32 mouse cellular contexts compared by ENCODE assay signal in the genomic region with DNA sequence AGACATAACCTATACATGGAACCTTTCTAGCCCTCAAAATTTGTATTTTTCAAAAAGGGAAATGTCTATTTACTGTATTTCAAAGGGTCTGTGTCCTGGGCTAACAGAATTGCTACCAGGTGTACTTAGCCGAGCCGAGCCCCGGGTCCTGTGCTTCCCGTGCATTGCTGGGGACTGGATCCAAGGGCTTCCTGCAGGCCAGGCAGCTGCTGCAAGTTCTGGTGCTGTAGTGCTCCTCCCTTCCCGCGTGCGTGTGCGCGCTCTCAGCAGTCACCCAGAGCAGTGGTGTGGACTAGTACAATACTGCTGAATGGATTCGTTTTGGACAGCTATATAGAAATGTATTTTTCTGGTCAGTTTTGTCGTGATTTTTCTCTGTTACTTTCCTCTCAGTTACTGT. TPM values are rescaled to one million over a fixed set of nuclear protein-coding genes. Genes with fewer than 3 reads are reported as not detected.
DNase-seq lines count a peak whose midpoint lies in the region; ATAC-seq and TF ChIP-seq lines count a peak whose summit lies in the region.
"Had no signal": no experiment of that assay in that cellular context is flagged by ENCODE, and none has a peak within 500 bp of the region (broad histone marks: within the 10 kb centered on the region; RNA-seq: fewer than 3 reads in every experiment).

No protein-coding gene starts in this region.

- no peak for TF ChIP-seq CTCF in intestine, postnatal 0 days (IDR thresholded peaks at IDR 0.05; ENCODE audit: low read depth)

- peak; percentile 1 for DNase-seq in left cerebral cortex, postnatal 4 days
- no peak for DNase-seq in left cerebral cortex, postnatal 25 days (ENCODE audit: low spot score in 2 of 2)
- peak; percentile 28 for DNase-seq in cerebellum, adult 11-12 months
- peak; percentile 38 for DNase-seq in cerebellum, adult 9-11 months
- no peak for DNase-seq in MN1 (ENCODE audit: low spot score)
- DNase-seq in thymus, postnatal 36 days = no peak
- DNase-seq: adrenal gland, postnatal 36 days; embryo, embryonic 11 days; gastrocnemius, postnatal 36 days; heart, adult 18-20 months; heart, postnatal 4 days; kidney, adult 8-10 months; kidney, postnatal 10 days; layer of hippocampus, adult 9-11 months; liver, postnatal 0 days; lung, postnatal 36 days; right cerebral cortex, postnatal 4 days; thymus, adult 2 months; thymus, postnatal 4 days had no signal

- H3K4me1 ChIP-seq in intestine, postnatal 0 days (replicated peaks; ENCODE audit: control insufficient read depth, insufficient read depth, low read length) = no peaks in the 10 kb centered on the region
- no peaks in the 10 kb centered on the region for H3K4me1 ChIP-seq in kidney, embryonic 15.5 days
- H3K4me1 ChIP-seq: embryonic facial prominence, embryonic 12.5 days; heart, embryonic 12.5 days; hindbrain, embryonic 13.5 days; limb, embryonic 13.5 days; liver, embryonic 12.5 days; neural tube, embryonic 12.5 days had no signal

- no peaks in the 10 kb centered on the region for H3K27me3 ChIP-seq in intestine, postnatal 0 days (replicated peaks; ENCODE audit: control insufficient read depth, insufficient read depth, low read length)
- H3K27me3 ChIP-seq in kidney, embryonic 15.5 days = no peaks in the 10 kb centered on the region
- H3K27me3 ChIP-seq: embryonic facial prominence, embryonic 12.5 days; heart, embryonic 12.5 days; hindbrain, embryonic 13.5 days; limb, embryonic 13.5 days; liver, embryonic 12.5 days; neural tube, embryonic 12.5 days had no signal

- no peaks in the 10 kb centered on the region for H3K9me3 ChIP-seq in intestine, postnatal 0 days (ENCODE audit: control insufficient read depth)
- no peaks in the 10 kb centered on the region for H3K9me3 ChIP-seq in kidney, embryonic 15.5 days (replicated peaks)
- H3K9me3 ChIP-seq: embryonic facial prominence, embryonic 12.5 days; heart, embryonic 12.5 days; hindbrain, embryonic 13.5 days; limb, embryonic 13.5 days; liver, embryonic 12.5 days; neural tube, embryonic 12.5 days had no signal

- H3K36me3 ChIP-seq in intestine, postnatal 0 days (ENCODE audit: control insufficient read depth, insufficient read depth) = peaks cover 29% of the 10 kb centered on the region
- peaks cover 64% of the 10 kb centered on the region for H3K36me3 ChIP-seq in kidney, embryonic 15.5 days

- H3K4me2 ChIP-seq in intestine, postnatal 0 days (replicated peaks; ENCODE audit: low read depth) = no peak overlapping the region
- no peak overlapping the region for H3K4me2 ChIP-seq in kidney, embryonic 15.5 days
- H3K4me2 ChIP-seq: embryonic facial prominence, embryonic 12.5 days; heart, embryonic 12.5 days; hindbrain, embryonic 13.5 days; limb, embryonic 13.5 days; liver, embryonic 12.5 days; midbrain, embryonic 11.5 days; neural tube, embryonic 12.5 days had no signal

- intact Hi-C loops in left cerebral cortex, postnatal 4 days (cut with DNase I) = no loop called here
- intact Hi-C loops in left cerebral cortex, postnatal 25 days (cut with DNase I) = no loop called here

- H3K9ac ChIP-seq in intestine, postnatal 0 days (ENCODE audit: low read depth, low read length) = no peak overlapping the region
- no peak overlapping the region for H3K9ac ChIP-seq in kidney, embryonic 15.5 days
- H3K9ac ChIP-seq: embryonic facial prominence, embryonic 12.5 days; heart, embryonic 12.5 days; hindbrain, embryonic 13.5 days; limb, embryonic 13.5 days; liver, embryonic 12.5 days; liver, postnatal 0 days; neural tube, embryonic 12.5 days had no signal

- no peak for ATAC-seq in intestine, postnatal 0 days
- ATAC-seq in kidney, embryonic 15.5 days (replicated peaks; ENCODE audit: low FRiP score) = no peak
- ATAC-seq: CD4-positive, CD25-positive, alpha-beta regulatory T cell, adult 4 months; forebrain, embryonic 14.5 days; liver, embryonic 12.5 days; liver, postnatal 0 days; midbrain, embryonic 16.5 days had no signal

- no peak overlapping the region for H3K4me3 ChIP-seq in intestine, postnatal 0 days (ENCODE audit: low read depth, low read length)
- no peak overlapping the region for H3K4me3 ChIP-seq in kidney, embryonic 15.5 days (replicated peaks)
- H3K4me3 ChIP-seq: embryonic facial prominence, embryonic 12.5 days; heart, embryonic 12.5 days; hindbrain, embryonic 13.5 days; limb, embryonic 13.5 days; liver, embryonic 12.5 days; myocyte; neural tube, embryonic 12.5 days had no signal

- 77% methylated on average over 11 of the region's 11 CpGs for WGBS in intestine, postnatal 0 days
- WGBS in kidney, embryonic 15.5 days = 93% methylated on average over 11 of the region's 11 CpGs

- peak overlapping the region; percentile 68 for H3K27ac ChIP-seq in intestine, postnatal 0 days (ENCODE audit: low read depth, low read length)
- no peak overlapping the region for H3K27ac ChIP-seq in kidney, embryonic 15.5 days
- H3K27ac ChIP-seq: embryonic facial prominence, embryonic 12.5 days; hindbrain, embryonic 13.5 days; limb, embryonic 13.5 days; liver, embryonic 12.5 days; neural tube, embryonic 12.5 days had no signal

RNA-seq across cellular contexts. Expression of gene Birc6, which starts 31.8 kb away (rescaled TPM):
- 100 to 1,000 TPM; 168 to 170 TPM for total RNA-seq in left cerebral cortex, postnatal 4 days (2021)
- total RNA-seq in left cerebral cortex, postnatal 25 days (2021) = 100 to 1,000 TPM; 138 to 140 TPM
- 63.7 and 70.7 TPM in 2 replicates for polyA plus RNA-seq in intestine, postnatal 0 days (2015; fragmentation: Nextera tagmentation; extraction: Ambion mirVana)
- polyA plus RNA-seq in kidney, embryonic 15.5 days (2015; fragmentation: Nextera tagmentation; extraction: Ambion mirVana) = 89.3 and 97.7 TPM in 2 replicates

Comparison
In these comparisons a context has a peak if more than half of its experiments do, and no peak if none do; other contexts are left out.
1. DNase-seq: peak in left cerebral cortex, postnatal 4 days (single experiment), cerebellum, adult 11-12 months (single experiment) and cerebellum, adult 9-11 months (single experiment); none in left cerebral cortex, postnatal 25 days (0 of 2), MN1 (single experiment) and thymus, postnatal 36 days (0 of 2).